Mouse (Mus musculus): ENCODE measurements at regions not wholly inside any gene's neighbourhood (a gene's known extent, or its start where the extent isn't known, plus 50 kb on each side); places are given as distances from the start of the nearest gene placed in this dataset.

DNA sequence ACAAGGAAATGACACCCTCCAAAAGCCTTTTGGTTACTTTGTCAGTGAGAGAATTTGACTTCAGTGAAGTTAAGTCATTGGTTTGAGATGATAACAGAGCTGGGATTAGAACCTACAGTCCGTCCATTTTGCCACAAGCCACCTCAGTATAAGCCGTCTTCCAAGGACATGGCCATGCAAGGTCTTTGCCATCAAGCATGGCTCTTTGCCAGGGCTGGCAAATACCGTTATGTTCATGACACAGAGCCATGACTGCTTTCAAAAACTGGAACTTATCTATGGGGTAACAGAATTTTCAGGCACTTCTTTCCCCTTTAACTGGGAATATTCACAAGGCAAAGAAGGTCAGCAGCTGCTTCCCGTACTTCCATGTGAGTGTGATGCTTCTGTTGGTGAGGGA is 441.9 kb upstream of the Fam19a5 start:
- no peak for DNase-seq

- no peak for DNase-seq
Measured at GRCm38 (mm10) chr15:87105951-87106350, 438.1 kb upstream of the Fam19a5 start.

GRCm38 (mm10) chr15:87107701-87108100 is 436.4 kb upstream of the Fam19a5 start:
- no peak for DNase-seq

DNA sequence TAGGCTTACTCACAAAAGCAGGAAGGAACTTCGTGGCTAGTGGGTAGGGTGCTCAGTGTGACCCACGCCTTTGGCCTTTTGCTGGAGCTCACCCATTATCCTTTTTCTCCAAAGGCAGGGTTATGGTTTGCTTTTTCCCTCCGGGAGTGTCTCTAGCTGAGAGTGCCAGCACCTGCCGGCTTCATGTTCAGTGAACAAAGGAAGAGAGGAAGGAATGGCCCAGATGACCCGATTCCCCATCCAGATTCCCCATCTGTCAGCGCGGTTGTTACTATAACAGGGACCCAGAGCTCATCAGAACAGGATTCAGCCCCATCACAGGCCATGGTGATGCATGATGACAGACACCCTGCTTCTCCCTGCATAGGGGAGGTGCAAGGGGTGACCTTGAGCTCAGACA is 435.7 kb upstream of the Fam19a5 start:
- no peak for DNase-seq

DNA sequence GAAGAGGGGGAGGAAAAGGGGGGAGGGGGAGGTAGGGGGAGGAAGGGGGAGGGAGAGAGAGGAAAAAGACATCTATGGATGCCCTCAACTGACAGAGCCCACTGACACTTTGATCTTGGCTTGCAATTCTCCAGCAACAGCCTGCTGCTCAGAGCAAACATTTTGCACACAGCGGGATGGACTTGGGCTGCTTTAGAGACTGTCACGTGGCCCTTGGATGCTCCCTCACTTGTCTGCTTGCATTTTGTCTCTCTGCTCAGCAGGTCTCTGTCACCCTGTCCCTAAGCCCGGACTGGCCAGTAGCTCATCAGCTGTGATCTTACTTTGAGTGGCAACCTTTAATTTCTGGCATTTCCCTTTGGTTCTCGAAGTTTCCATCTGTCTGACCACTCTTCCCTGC is 421.4 kb upstream of the Fam19a5 start:
- no peak for DNase-seq

DNA sequence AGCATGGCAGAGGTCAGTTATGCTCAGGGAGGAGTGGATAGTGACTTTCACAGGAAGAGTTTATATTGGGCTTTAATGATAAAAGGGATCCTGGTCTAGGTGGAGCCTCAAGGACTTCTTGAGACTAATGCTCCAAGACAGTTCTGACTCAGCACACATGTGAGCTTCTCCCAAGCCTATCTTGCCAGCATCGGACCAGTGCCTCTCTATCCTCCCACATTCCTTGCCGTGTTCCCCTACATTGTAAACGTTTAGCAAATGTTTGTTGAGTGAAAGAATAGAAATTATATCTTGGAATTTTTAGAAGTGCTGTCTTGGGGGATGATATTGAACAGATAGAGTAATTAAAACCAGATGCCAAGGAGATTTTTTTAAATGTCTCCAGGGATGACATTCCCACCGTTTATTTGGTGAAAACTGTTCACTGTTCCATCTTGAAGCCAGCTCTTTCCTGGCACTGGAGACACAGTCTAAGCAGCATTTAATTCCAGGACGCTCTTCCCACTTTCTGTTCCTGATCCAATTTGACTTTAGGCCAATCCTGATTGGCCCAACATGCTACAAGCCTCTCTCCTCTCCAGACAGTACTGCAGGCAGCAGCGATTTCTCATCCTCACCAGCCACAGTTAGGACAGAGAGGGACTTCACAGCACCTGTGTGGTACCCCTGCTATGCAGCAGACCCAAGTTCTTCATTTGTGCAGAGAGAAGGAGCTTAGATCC is 418.5 kb upstream of the Fam19a5 start:
- DNase-seq, result no peak

- DNase-seq, result no peak
Measured at GRCm38 (mm10) chr15:87138870-87139269, 405.2 kb upstream of the Fam19a5 start.

- no peak for DNase-seq
Measured at GRCm38 (mm10) chr15:87169136-87169535, 375.0 kb upstream of the Fam19a5 start.

DNA sequence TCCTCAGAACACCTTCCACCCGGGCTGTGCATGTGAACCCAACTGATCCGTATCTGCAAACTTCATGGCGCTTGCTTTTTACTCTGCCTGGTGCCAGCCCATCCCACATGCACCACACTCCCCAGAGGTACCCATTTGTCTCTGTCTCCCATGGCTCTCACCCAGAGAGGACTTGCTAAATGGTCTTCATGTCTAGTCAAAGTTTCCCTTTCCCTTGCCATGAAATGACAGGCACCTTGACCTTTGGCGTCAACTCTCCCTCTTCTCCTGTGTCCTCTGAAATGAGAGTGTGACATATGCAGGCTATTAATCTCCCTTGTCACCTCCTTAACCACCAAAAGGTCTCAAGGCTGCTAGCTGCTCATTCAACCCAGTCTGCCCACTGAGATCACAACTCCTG is 373.2 kb upstream of the Fam19a5 start:
- DNase-seq, result no peak

DNA sequence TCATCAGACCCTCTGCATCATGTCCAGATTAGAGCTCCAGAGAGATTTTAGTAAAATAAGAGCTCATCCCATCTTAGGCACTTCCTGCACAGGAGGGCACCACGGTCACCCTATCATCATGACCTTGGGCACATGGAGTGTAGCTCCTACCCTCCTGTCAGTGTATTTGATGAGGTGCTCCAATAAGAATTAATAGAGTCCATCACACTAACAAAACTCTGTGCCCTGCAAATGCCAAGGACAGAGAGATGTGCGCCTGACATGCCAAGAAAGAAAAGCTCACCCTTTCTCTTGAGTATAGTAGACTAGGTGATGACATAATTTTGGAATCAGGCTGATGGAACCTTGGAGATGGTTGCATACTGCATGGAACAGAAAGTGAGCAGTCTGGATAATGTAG is 371.0 kb upstream of the Fam19a5 start:
- no peak for DNase-seq

- DNase-seq, result no peak
Measured at GRCm38 (mm10) chr15:87178646-87179045, 365.5 kb upstream of the Fam19a5 start.

- DNase-seq, result no peak
Measured at GRCm38 (mm10) chr15:87180836-87181235, 363.3 kb upstream of the Fam19a5 start.

DNA sequence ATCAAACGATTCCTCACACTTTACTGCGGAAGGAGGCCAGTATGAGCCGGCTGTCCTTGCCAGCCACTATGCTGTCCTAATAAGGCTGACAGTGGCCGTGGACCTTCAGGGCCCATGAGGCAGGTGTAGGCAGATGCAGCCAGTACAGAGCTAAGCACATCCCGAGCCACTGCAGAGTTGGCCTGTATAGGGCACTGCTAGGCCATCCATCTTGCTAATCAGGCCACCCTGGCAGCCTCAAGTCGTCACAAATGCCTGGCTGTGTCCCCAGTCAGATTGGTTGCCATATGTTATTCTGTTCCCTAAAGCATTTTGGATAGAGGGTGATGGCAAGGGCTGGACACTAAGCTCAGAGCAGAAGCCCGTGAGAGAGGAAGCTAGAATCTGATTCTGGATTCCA is 359.9 kb upstream of the Fam19a5 start:
- no peak for DNase-seq

- no peak for DNase-seq
Measured at GRCm38 (mm10) chr15:87188816-87189455, 355.2 kb upstream of the Fam19a5 start.

GRCm38 (mm10) chr15:87191901-87192300 is 352.2 kb upstream of the Fam19a5 start:
- DNase-seq, result no peak

GRCm38 (mm10) chr15:87196306-87196893 is 347.7 kb upstream of the Fam19a5 start:
- DNase-seq, result peak in 1 of 2 experiments; percentile 29

- DNase-seq, result no peak
Measured at GRCm38 (mm10) chr15:87199641-87200040, 344.5 kb upstream of the Fam19a5 start.

DNA sequence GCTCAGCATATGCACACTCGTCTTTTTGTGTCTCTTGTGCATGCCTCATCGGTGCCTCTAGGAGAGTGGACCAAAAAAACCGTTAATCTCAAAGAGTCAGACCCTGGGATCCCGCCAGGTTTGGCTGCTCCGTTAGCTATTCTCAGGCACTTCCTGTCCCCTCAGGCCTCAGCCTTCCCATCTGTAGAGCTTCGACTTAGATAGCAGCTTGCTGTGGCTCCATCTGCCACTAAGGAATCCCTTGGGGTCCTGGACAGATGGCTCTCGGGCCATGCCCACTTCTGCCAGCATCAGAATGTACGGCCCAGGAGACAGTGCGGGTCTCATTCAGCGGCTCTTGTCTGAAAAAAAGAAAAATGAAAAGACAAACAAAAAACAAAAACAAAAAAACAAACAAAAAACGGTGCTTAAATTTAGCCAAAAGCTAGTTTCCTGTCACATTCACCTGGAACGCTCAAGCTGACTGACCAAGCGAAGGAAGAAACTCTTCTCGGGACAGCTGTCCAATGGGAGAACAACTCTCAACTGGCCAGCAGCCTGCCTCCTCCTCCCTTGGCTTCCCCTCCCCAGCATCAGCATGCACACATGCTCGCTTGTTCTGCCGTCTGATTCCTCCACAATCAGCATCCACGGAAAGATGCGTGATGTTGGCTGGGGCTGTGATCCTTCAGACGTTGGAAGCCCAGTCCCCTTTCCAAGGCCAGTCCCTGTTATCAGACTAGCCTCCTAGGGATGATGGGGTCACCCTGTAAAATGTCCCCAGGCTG is 343.6 kb upstream of the Fam19a5 start:
- no peak for DNase-seq

GRCm38 (mm10) chr15:87201055-87201454 is 343.0 kb upstream of the Fam19a5 start:
- DNase-seq, result no peak

- no peak for DNase-seq
Measured at GRCm38 (mm10) chr15:87229951-87230350, 314.1 kb upstream of the Fam19a5 start.

GRCm38 (mm10) chr15:87236096-87236495 is 308.0 kb upstream of the Fam19a5 start:
- DNase-seq, result no peak

GRCm38 (mm10) chr15:87239057-87239456 is 305.0 kb upstream of the Fam19a5 start:
- no peak for DNase-seq

DNA sequence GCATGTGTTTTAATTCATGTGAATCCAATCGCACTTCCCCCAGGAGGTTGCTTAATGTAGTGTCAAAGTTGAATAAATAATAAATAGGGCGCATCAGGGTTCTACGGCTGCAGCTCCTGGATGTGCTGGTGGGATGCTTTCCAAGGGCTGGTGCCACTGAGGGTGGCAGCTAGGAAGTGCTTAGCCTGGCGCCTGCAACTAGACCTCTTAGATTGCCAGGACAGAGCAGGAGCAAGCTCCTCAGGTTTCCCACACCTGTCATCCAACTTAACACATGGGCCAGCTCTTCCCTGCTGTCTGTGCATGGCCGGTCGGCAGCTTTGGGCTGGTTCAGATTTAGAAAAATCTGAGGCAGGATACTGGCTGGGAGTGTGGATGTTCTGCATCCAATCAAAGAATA is 282.6 kb upstream of the Fam19a5 start:
- DNase-seq, result no peak

DNA sequence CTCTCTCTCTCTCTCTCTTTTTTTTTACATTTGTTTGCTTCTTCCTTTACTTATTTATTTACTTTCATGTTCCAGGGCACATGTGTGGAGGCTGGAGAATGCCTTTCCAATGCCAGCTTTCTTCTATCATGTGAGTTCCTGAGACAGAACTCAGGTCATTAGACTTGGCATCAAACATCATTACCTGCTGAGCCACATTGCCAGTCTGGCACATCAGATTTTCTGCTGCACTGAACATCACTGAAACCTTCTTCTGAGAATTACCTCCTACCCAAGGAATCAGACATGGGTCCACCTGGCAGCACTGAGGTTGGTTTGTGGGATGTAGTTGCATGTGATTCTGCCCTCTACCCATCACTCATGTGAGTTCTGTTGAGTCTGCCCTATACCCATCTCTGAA is 279.2 kb upstream of the Fam19a5 start:
- DNase-seq, result no peak

All from lung, postnatal 4 days (tissue).